Comparison of ENCODE assay signal across 9 mouse cellular contexts in genomic region chr8:69887289-69888243, GRCm38 (mm10). TPM values are rescaled to one million over a fixed set of nuclear protein-coding genes. Genes with fewer than 3 reads are reported as not detected.
DNase-seq lines count a peak whose midpoint lies in the region; ATAC-seq lines count a peak whose summit lies in the region.
"Had no signal": no experiment of that assay in that cellular context is flagged by ENCODE, and none has a peak within 500 bp of the region (broad histone marks: within the 10 kb centered on the region; RNA-seq: fewer than 3 reads in every experiment).

Gene Cilp2 (minus strand): TSS chr8:69887687.

- H3K27me3 ChIP-seq in embryonic facial prominence, embryonic 10.5 days (replicated peaks; ENCODE audit: low read depth, poor library complexity, severe bottlenecking), result peaks cover 100% of the 10 kb centered on the region
- peaks cover 83% of the 10 kb centered on the region for H3K27me3 ChIP-seq in midbrain, embryonic 13.5 days

- peak; percentile 10; the same call in 1 of the 2 replicates for ATAC-seq in midbrain, embryonic 13.5 days
- no peak for ATAC-seq in megakaryocyte-erythroid progenitor cell, adult 5-6 weeks (replicated peaks; ENCODE audit: low FRiP score, low TSS enrichment, poor library complexity, severe bottlenecking)

- H3K9me3 ChIP-seq in embryonic facial prominence, embryonic 10.5 days, result no peaks in the 10 kb centered on the region
- H3K9me3 ChIP-seq in midbrain, embryonic 13.5 days, result no peaks in the 10 kb centered on the region

- H3K9ac ChIP-seq in midbrain, embryonic 13.5 days (replicated peaks), result peak within 1 kb of the TSS; percentile 30

- peak within 1 kb of the TSS; percentile 46 for H3K4me2 ChIP-seq in midbrain, embryonic 13.5 days (replicated peaks)

- H3K4me3 ChIP-seq in embryonic facial prominence, embryonic 10.5 days, result peak within 1 kb of the TSS; percentile 40
- peak within 1 kb of the TSS; percentile 26 for H3K4me3 ChIP-seq in midbrain, embryonic 13.5 days (replicated peaks)

- H3K4me1 ChIP-seq in embryonic facial prominence, embryonic 10.5 days, result peaks cover 54% of the 10 kb centered on the region
- H3K4me1 ChIP-seq in midbrain, embryonic 13.5 days (replicated peaks), result peaks cover 52% of the 10 kb centered on the region

- DNase-seq in adrenal gland, postnatal 14 days, result peak; percentile 40
- DNase-seq in adrenal gland, adult 18-20 months (ENCODE audit: low spot score in 2 of 2), result no peak
- peak; percentile 56 for DNase-seq in embryonic facial prominence, embryonic 10.5 days (ENCODE audit: low spot score)
- DNase-seq in heart, postnatal 10 days, result peak; percentile 40 to 49
- peak; percentile 57 to 69 for DNase-seq in kidney, postnatal 4 days
- no peak for DNase-seq in urinary bladder, postnatal 14 days (ENCODE audit: low spot score)

- intact Hi-C loops in heart, postnatal 10 days (cut with DNase I), result no loop called here

- 1% methylated on average over 60 of the region's 60 CpGs for WGBS in embryonic facial prominence, embryonic 10.5 days
- under 1% methylated on average over 60 of the region's 60 CpGs for WGBS in midbrain, embryonic 13.5 days

- no peak within 1 kb of the TSS for H3K27ac ChIP-seq in embryonic facial prominence, embryonic 10.5 days (replicated peaks)
- no peak within 1 kb of the TSS for H3K27ac ChIP-seq in midbrain, embryonic 13.5 days

- H3K36me3 ChIP-seq in embryonic facial prominence, embryonic 10.5 days (replicated peaks), result peaks cover 8% of the 10 kb centered on the region
- H3K36me3 ChIP-seq in midbrain, embryonic 13.5 days, result 0 out of 2 replicates have a peak, but pooled peaks cover 2% of the 10 kb centered on the region

RNA-seq across cellular contexts. Expression of gene Cilp2, which starts in this region (rescaled TPM):
- total RNA-seq in adrenal gland, postnatal 14 days (2021), result 0.07 and 0.15 TPM in 2 replicates
- under 1 TPM; 0.06 to 0.10 TPM for total RNA-seq in adrenal gland, adult 18-20 months (2021)
- 0.39 and 0.54 TPM in 2 replicates for polyA plus RNA-seq in embryonic facial prominence, embryonic 10.5 days (2016; fragmentation: Nextera tagmentation; extraction: Ambion mirVana)
- 1 to 10 TPM; 1.2 to 1.3 TPM for total RNA-seq in heart, postnatal 10 days (2021)
- polyA plus RNA-seq in midbrain, embryonic 13.5 days (2015; fragmentation: Nextera tagmentation; extraction: Ambion mirVana), result 2.1 TPM in 2 replicates
- total RNA-seq in megakaryocyte-erythroid progenitor cell, adult 5-6 weeks (2014; fragmentation: Nextera tagmentation), result not detected in 2 replicates
- total RNA-seq in megakaryocyte-erythroid progenitor cell, adult 5-6 weeks (2017), result not detected in 2 replicates
- total RNA-seq: hematopoietic stem cell, adult 5-6 weeks had no signal

Comparison
In these comparisons a context has a peak if more than half of its experiments do, and no peak if none do; other contexts are left out.
1. Peak in DNase-seq in adrenal gland, postnatal 14 days; RNA of the gene not detected or under 1 TPM.
2. Peak in DNase-seq and H3K4me3 ChIP-seq in embryonic facial prominence, embryonic 10.5 days; RNA of the gene not detected or under 1 TPM.
3. DNase-seq: peak in heart, postnatal 10 days (2 of 2) and kidney, postnatal 4 days (2 of 2); none in adrenal gland, adult 18-20 months (0 of 2) and urinary bladder, postnatal 14 days (single experiment).